Mouse (Mus musculus) lung, postnatal 0 days (tissue): ENCODE measurements around the gene Rbp3. TPM values are rescaled to one million over a fixed set of nuclear protein-coding genes. Genes with fewer than 3 reads are reported as not detected.

Experiments used
- ATAC-seq: fragments of 200-750 bp; cut with Nextera tagmentation; 2 replicates; pipeline ENCODE4 v1.8.0; 2017; ENCODE audit warnings: moderate library complexity
- DNase-seq: peaks from one replicate; pipeline ENCODE4 v3.0.0-alpha.2; 2016; ENCODE audit warnings: low spot score
- H3K27ac ChIP-seq: fragments of 300-500 bp; sonication (generic); 2 replicates; pipeline ENCODE4 v1.5.1; 2014; ENCODE audit warnings: antibody characterized with exemption, mild to moderate bottlenecking, low read length, mixed read lengths
- H3K27me3 ChIP-seq: fragments of 300-500 bp; sonication (generic); replicated peaks from 2 replicates; pipeline ENCODE4 v1.6.1; 2014; ENCODE audit warnings: low read length, mixed read lengths; ENCODE audit not compliant: insufficient read depth
- H3K36me3 ChIP-seq: fragments of 300-500 bp; sonication (generic); 2 replicates; pipeline ENCODE4 v1.6.1; 2014; ENCODE audit warnings: low read length, mixed read lengths; ENCODE audit not compliant: insufficient read depth
- H3K4me1 ChIP-seq: fragments of 300-500 bp; sonication (generic); 2 replicates; pipeline ENCODE4 v1.6.1; 2014; ENCODE audit warnings: antibody characterized with exemption, low read depth, low read length, mixed read lengths; ENCODE audit not compliant: insufficient read depth
- H3K4me2 ChIP-seq: fragments of 300-500 bp; sonication (generic); replicated peaks from 2 replicates; pipeline ENCODE4 v1.6.1; 2014; ENCODE audit warnings: low read depth, mild to moderate bottlenecking, low read length, moderate library complexity, mixed read lengths
- H3K4me3 ChIP-seq: fragments of 300-500 bp; sonication (generic); 2 replicates; pipeline ENCODE4 v1.5.1; 2014; ENCODE audit warnings: low read depth, low read length
- H3K9ac ChIP-seq: fragments of 300-500 bp; sonication (generic); replicated peaks from 2 replicates; pipeline ENCODE4 v1.6.1; 2014; ENCODE audit warnings: low read depth, mild to moderate bottlenecking
- H3K9me3 ChIP-seq: fragments of 300-500 bp; sonication (generic); 2 replicates; pipeline ENCODE4 v1.6.1; 2016; ENCODE audit warnings: low read length, mixed read lengths
- CTCF ChIP-seq: IDR thresholded peaks from 2 replicates; pipeline ENCODE4 v1.5.1; 2016; ENCODE audit warnings: antibody characterized with exemption, mild to moderate bottlenecking
- EP300 ChIP-seq: IDR thresholded peaks from 2 replicates; pipeline ENCODE4 v1.6.1; 2016; ENCODE audit warnings: antibody characterized with exemption, mild to moderate bottlenecking, control low read depth
- WGBS: fragments of 180-500 bp; shearing (Covaris S2); extraction: QIAGEN DNeasy Blood & Tissue Kit; methylation state at CpG from one replicate; pipeline ENCODE4 v1.1.7; 2014; 5-methylcytosine and 5-hydroxymethylcytosine counted together
- polyA plus RNA-seq: library from polyadenylated mRNA; unstranded; fragments of >200 nt; fragmentation: Nextera tagmentation; extraction: Ambion mirVana; gene quantifications from 2 replicates; pipeline ENCODE4 v1.2.1, GENCODE M21; 2015

Gene Rbp3
- polyA plus RNA-seq, 1 experiment from 2014 or later = not detected

GRCm38 (mm10) chr14:33959341-33959740, 5.5 kb downstream of the Rbp3 start:
- H3K9me3 ChIP-seq = no peaks in the 10 kb centered on the region
- TF ChIP-seq CTCF = peak; percentile 81
- TF ChIP-seq EP300 = no peak
- 11% methylated on average over 9 of the region's 9 CpGs for WGBS
- ATAC-seq = no peak
- no peak overlapping the region for H3K4me3 ChIP-seq
- no peaks in the 10 kb centered on the region for H3K36me3 ChIP-seq
- H3K4me2 ChIP-seq = no peak overlapping the region
- H3K27me3 ChIP-seq = no peaks in the 10 kb centered on the region
- no peak overlapping the region for H3K9ac ChIP-seq
- DNase-seq = peak; percentile 66
- no peaks in the 10 kb centered on the region for H3K4me1 ChIP-seq
- H3K27ac ChIP-seq = no peak overlapping the region

- no peak overlapping the region for H3K27ac ChIP-seq
- H3K27me3 ChIP-seq = no peaks in the 10 kb centered on the region
- H3K4me2 ChIP-seq = no peak overlapping the region
- DNase-seq (no peak), ATAC-seq (no peak)
- TF ChIP-seq CTCF (no peak; the same call in 1 of the 2 replicates), EP300 (no peak)
- H3K4me1 ChIP-seq = no peaks in the 10 kb centered on the region
- H3K9me3 ChIP-seq = no peaks in the 10 kb centered on the region
- WGBS = 53% methylated on average over 7 of the region's 7 CpGs
- no peak overlapping the region for H3K4me3 ChIP-seq
- H3K9ac ChIP-seq = no peak overlapping the region
- no peaks in the 10 kb centered on the region for H3K36me3 ChIP-seq
Measured at GRCm38 (mm10) chr14:33965675-33966074, 11.9 kb downstream of the Rbp3 start.

- Histone ChIP-seq H3K9me3 (no peaks in the 10 kb centered on the region), H3K4me1 (no peaks in the 10 kb centered on the region), H3K4me2 (no peak overlapping the region), H3K27me3 (no peaks in the 10 kb centered on the region), H3K36me3 (no peaks in the 10 kb centered on the region), H3K9ac (no peak overlapping the region), H3K27ac (no peak overlapping the region), H3K4me3 (no peak overlapping the region)
- TF ChIP-seq CTCF = peak; percentile 72
- no peak for TF ChIP-seq EP300
- 31% methylated on average over 7 of the region's 7 CpGs for WGBS
- no peak for DNase-seq
- peak; percentile 35; the same call in 1 of the 2 replicates for ATAC-seq
Measured at GRCm38 (mm10) chr14:33972679-33973078, 18.9 kb downstream of the Rbp3 start.

- Histone ChIP-seq H3K4me1 (no peaks in the 10 kb centered on the region), H3K4me2 (no peak overlapping the region), H3K27me3 (no peaks in the 10 kb centered on the region), H3K9ac (no peak overlapping the region), H3K4me3 (no peak overlapping the region), H3K36me3 (no peaks in the 10 kb centered on the region), H3K27ac (no peak overlapping the region), H3K9me3 (no peaks in the 10 kb centered on the region)
- 61% methylated on average over 5 of the region's 5 CpGs for WGBS
- TF ChIP-seq EP300 (no peak), CTCF (no peak)
- no peak for DNase-seq
- ATAC-seq = no peak
Measured at GRCm38 (mm10) chr14:33974752-33975151, 20.9 kb downstream of the Rbp3 start.

GRCm38 (mm10) chr14:33977748-33978147, 23.9 kb downstream of the Rbp3 start:
- Histone ChIP-seq H3K27me3 (no peaks in the 10 kb centered on the region), H3K9ac (no peak overlapping the region), H3K4me2 (no peak overlapping the region), H3K36me3 (no peaks in the 10 kb centered on the region), H3K27ac (no peak overlapping the region), H3K4me3 (no peak overlapping the region), H3K4me1 (no peaks in the 10 kb centered on the region), H3K9me3 (no peaks in the 10 kb centered on the region)
- DNase-seq (no peak), ATAC-seq (no peak)
- 35% methylated on average over 7 of the region's 7 CpGs for WGBS
- TF ChIP-seq EP300 (no peak), CTCF (no peak)

GRCm38 (mm10) chr14:33978604-33979059, 24.8 kb downstream of the Rbp3 start, which contains the start of gene Zfp488:
Gene Zfp488 (minus strand): TSS chr14:33978764.
- H3K36me3 ChIP-seq = no peaks in the 10 kb centered on the region
- no peak for DNase-seq
- whole genome bisulfite sequencing = 3% methylated on average over 25 of the region's 25 CpGs
- TF ChIP-seq EP300 (no peak), CTCF (no peak)
- H3K4me1 ChIP-seq = no peaks in the 10 kb centered on the region
- no peak within 1 kb of the TSS for H3K9ac ChIP-seq
- no peak for ATAC-seq
- H3K27ac ChIP-seq = no peak within 1 kb of the TSS
- no peaks in the 10 kb centered on the region for H3K27me3 ChIP-seq
- H3K4me2 ChIP-seq = peak within 1 kb of the TSS; percentile 43
- H3K9me3 ChIP-seq = no peaks in the 10 kb centered on the region
- no peak within 1 kb of the TSS for H3K4me3 ChIP-seq

- Histone ChIP-seq H3K9ac (no peak overlapping the region), H3K4me2 (no peak overlapping the region), H3K4me1 (no peaks in the 10 kb centered on the region), H3K9me3 (no peaks in the 10 kb centered on the region), H3K27me3 (no peaks in the 10 kb centered on the region), H3K4me3 (no peak overlapping the region), H3K36me3 (no peaks in the 10 kb centered on the region), H3K27ac (no peak overlapping the region)
- DNase-seq (no peak), ATAC-seq (peak; percentile 33; the same call in 1 of the 2 replicates)
- TF ChIP-seq CTCF = no peak
- TF ChIP-seq EP300 = no peak
- WGBS = 36% methylated on average over 3 of the region's 3 CpGs
Measured at GRCm38 (mm10) chr14:33989201-33989600, 35.4 kb downstream of the Rbp3 start.
